Mouse (Mus musculus): ENCODE measurements at regions not wholly inside any gene's neighbourhood (a gene's known extent, or its start where the extent isn't known, plus 50 kb on each side); places are given as distances from the start of the nearest gene placed in this dataset.

DNA sequence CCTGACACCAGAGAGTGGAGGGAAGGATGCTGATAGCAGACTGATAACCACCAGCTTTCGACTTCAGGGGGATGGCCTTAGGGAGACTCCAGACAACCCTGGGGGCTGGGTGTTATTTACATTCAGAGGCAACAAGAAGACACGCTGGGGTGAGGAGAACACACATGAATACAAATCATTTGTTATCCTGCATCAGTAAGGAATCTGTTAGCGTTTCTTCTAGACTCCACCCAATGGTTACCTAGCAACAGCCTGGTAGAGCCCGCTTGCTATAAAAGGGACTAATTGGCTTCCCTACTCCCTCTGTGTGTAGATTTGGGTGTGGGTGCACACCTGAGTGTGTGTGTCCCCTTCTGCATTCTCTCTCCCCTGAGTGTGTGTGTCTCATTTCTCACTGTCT lies 140.8 kb upstream of the Gm3448 start:
- Histone ChIP-seq H3K27me3 (no peaks in the 10 kb centered on the region), H3K36me3 (no peaks in the 10 kb centered on the region), H3K4me1 (no peaks in the 10 kb centered on the region), H3K4me2 (no peak overlapping the region), H3K9ac (no peak overlapping the region), H3K4me3 (no peak overlapping the region), H3K27ac (no peak overlapping the region), H3K9me3 (no peaks in the 10 kb centered on the region)
- WGBS: 32% methylated on average over 4 of the region's 4 CpGs
- no peak for ATAC-seq (ENCODE audit: insufficient number of reproducible peaks, low FRiP score, low TSS enrichment, low read depth)

GRCm38 (mm10) chr17:15180223-15180860 lies 139.0 kb upstream of the Gm3448 start:
- 35% methylated on average over 10 of the region's 10 CpGs for WGBS
- H3K9me3 ChIP-seq: no peaks in the 10 kb centered on the region
- no peaks in the 10 kb centered on the region for H3K27me3 ChIP-seq
- H3K4me1 ChIP-seq: no peaks in the 10 kb centered on the region
- H3K4me2 ChIP-seq: no peak overlapping the region
- no peak overlapping the region for H3K4me3 ChIP-seq
- no peak overlapping the region for H3K27ac ChIP-seq
- H3K36me3 ChIP-seq: no peaks in the 10 kb centered on the region
- ATAC-seq (ENCODE audit: insufficient number of reproducible peaks, low FRiP score, low TSS enrichment, low read depth): no peak
- no peak overlapping the region for H3K9ac ChIP-seq

GRCm38 (mm10) chr17:15179411-15179951 lies 138.1 kb upstream of the Gm3448 start:
- no peak overlapping the region for H3K9ac ChIP-seq
- no peaks in the 10 kb centered on the region for H3K27me3 ChIP-seq
- no peak overlapping the region for H3K27ac ChIP-seq
- no peak overlapping the region for H3K4me3 ChIP-seq
- H3K36me3 ChIP-seq: no peaks in the 10 kb centered on the region
- H3K4me2 ChIP-seq: no peak overlapping the region
- H3K9me3 ChIP-seq: no peaks in the 10 kb centered on the region
- ATAC-seq (ENCODE audit: insufficient number of reproducible peaks, low FRiP score, low TSS enrichment, low read depth): no peak
- 56% methylated on average over 4 of the region's 4 CpGs for WGBS
- H3K4me1 ChIP-seq: no peaks in the 10 kb centered on the region

GRCm38 (mm10) chr17:15177390-15177789 lies 136.1 kb upstream of the Gm3448 start:
- 82% methylated on average over 3 of the region's 3 CpGs for WGBS
- no peaks in the 10 kb centered on the region for H3K4me1 ChIP-seq
- no peak overlapping the region for H3K4me3 ChIP-seq
- no peaks in the 10 kb centered on the region for H3K9me3 ChIP-seq
- no peak overlapping the region for H3K4me2 ChIP-seq
- no peak for ATAC-seq (ENCODE audit: insufficient number of reproducible peaks, low FRiP score, low TSS enrichment, low read depth)
- no peaks in the 10 kb centered on the region for H3K27me3 ChIP-seq
- no peaks in the 10 kb centered on the region for H3K36me3 ChIP-seq
- no peak overlapping the region for H3K27ac ChIP-seq
- H3K9ac ChIP-seq: no peak overlapping the region

DNA sequence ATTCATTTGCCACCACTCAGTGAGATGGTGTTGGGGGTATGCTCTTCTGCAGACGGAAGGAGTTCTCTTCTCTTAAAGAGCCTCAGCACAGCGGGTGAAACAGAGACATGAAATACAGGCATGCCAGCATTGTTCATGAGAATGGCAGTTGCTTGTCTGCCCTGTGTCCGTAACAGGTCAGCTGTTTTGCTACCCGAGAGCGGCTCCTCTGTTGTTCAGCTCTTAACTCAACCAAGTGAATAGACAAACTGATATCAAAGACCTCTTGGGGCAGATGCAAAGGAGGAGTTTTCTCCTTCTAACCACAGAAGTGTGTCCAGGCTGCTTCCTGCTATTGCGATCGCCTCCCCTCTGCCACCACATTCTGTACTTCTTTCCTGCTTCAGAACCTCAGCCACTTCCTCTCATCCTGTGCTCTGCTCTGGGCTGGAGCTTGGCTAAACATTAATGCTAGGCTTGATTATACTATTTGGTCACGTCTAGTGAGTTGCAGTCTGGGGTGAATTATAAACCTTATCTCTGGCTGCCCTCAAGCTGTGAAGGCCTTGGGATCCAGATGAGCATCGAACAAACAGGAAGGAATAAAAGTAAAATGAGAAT lies 133.1 kb upstream of the Gm3448 start:
- Histone ChIP-seq H3K27me3 (no peaks in the 10 kb centered on the region), H3K4me1 (no peaks in the 10 kb centered on the region), H3K36me3 (no peaks in the 10 kb centered on the region), H3K4me2 (no peak overlapping the region), H3K9ac (no peak overlapping the region), H3K4me3 (no peak overlapping the region), H3K27ac (no peak overlapping the region), H3K9me3 (no peaks in the 10 kb centered on the region)
- no peak for ATAC-seq (ENCODE audit: insufficient number of reproducible peaks, low FRiP score, low TSS enrichment, low read depth)
- WGBS: 69% methylated on average over 9 of the region's 9 CpGs

DNA sequence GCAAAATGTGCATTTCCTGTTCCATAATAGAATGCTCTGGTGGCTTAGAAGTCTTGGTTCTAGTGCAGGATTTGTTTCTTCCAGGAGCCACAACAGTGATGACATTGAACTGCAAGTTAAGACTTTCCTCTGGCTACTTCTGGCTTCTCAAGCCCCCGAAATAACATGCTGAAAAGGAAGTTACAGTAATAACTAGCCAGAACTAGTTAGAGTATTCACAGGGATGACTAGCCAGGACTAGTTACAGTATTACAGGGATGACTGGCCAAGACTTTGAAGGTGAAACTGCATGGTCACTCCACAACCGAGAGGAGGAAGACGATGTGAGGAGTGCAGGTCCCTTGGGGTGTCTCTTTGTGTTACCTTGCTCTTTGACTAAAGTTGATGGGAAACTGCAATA lies 126.6 kb upstream of the Gm3448 start:
- no peak for ATAC-seq (ENCODE audit: insufficient number of reproducible peaks, low FRiP score, low TSS enrichment, low read depth)
- no peaks in the 10 kb centered on the region for H3K4me1 ChIP-seq
- H3K9me3 ChIP-seq: no peaks in the 10 kb centered on the region
- no peak overlapping the region for H3K27ac ChIP-seq
- no peak overlapping the region for H3K4me2 ChIP-seq
- H3K9ac ChIP-seq: no peak overlapping the region
- no peaks in the 10 kb centered on the region for H3K36me3 ChIP-seq
- H3K27me3 ChIP-seq: no peaks in the 10 kb centered on the region
- 92% methylated on average over 3 of the region's 3 CpGs for WGBS
- H3K4me3 ChIP-seq: no peak overlapping the region

DNA sequence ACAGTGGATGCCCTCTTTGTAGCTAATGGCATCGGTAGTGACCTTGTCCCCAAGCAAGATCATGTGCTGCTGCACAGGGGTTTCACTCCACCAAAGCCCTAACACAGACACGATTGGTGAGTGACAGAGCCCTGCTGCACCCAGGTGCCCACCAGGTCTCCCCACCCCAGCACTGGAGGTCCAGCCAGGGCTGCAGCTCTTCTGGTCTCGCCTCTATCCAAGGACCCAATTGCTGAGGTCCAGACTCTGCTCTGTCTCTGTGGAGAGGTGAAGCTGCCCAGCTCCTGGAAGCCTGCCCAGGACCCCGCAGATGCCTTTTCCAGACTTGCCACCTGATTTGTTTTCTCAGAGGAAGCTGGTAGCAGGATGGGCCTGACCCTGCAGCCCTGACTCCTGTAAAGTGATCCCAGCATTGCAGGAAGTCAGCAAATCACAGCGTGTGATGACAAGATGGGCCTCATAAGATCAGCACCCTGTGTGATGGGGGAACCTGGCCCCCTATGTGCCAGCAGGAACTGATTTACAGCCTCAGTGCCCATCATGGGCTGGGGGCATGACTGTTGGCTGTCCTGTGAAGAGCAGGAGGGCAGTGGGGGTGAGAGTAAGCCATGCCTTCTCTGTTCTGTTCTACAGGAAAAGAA lies 116.5 kb upstream of the Gm3448 start:
- Histone ChIP-seq H3K9ac (no peak overlapping the region), H3K27me3 (no peaks in the 10 kb centered on the region), H3K4me2 (no peak overlapping the region), H3K36me3 (no peaks in the 10 kb centered on the region), H3K4me1 (0 out of 2 replicates have a peak, but pooled peaks cover 2% of the 10 kb centered on the region), H3K4me3 (no peak overlapping the region), H3K9me3 (no peaks in the 10 kb centered on the region), H3K27ac (no peak overlapping the region)
- WGBS: 62% methylated on average over 5 of the region's 5 CpGs
- ATAC-seq (ENCODE audit: insufficient number of reproducible peaks, low FRiP score, low TSS enrichment, low read depth): no peak

DNA sequence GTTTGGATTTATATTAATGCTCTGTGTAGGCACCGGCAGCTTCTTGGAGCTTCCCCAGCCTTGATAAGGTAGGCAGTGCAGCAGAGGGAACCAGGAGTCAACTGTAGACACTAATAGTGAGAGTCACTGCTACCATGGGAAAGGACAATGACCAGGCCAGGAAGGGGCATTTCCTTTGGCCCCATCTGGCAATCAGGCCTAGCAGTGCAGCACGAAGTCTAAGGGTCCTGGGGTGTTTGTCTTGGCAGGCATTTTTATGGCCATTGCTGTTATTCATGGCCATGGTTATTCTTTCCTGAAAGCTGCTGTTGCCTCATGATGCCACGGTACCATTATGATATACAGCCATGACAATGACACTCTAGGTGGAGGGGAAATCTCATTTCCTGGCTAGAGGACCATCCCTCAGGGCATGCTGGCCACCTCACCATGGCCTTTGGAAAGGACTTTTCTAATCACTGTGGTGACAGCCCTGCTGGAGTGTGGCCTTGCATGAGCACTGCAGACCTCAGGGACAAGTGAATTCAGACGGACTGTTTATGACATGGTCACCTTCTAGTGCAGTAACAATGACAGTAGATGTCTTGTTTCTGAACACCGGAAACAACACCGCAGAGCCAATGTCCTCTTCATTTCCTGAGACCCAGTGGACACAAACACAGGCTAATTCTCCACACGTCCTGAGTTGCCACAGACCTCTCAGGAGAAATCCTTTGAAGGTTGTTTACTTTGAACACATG lies 111.8 kb upstream of the Gm3448 start:
- 59% methylated on average over 7 of the region's 7 CpGs for WGBS
- H3K27me3 ChIP-seq: no peaks in the 10 kb centered on the region
- H3K36me3 ChIP-seq: no peaks in the 10 kb centered on the region
- H3K4me2 ChIP-seq: no peak overlapping the region
- 0 out of 2 replicates have a peak, but pooled peaks cover 2% of the 10 kb centered on the region for H3K4me1 ChIP-seq
- H3K9me3 ChIP-seq: no peaks in the 10 kb centered on the region
- no peak overlapping the region for H3K4me3 ChIP-seq
- H3K27ac ChIP-seq: no peak overlapping the region
- H3K9ac ChIP-seq: no peak overlapping the region
- no peak for ATAC-seq (ENCODE audit: insufficient number of reproducible peaks, low FRiP score, low TSS enrichment, low read depth)

DNA sequence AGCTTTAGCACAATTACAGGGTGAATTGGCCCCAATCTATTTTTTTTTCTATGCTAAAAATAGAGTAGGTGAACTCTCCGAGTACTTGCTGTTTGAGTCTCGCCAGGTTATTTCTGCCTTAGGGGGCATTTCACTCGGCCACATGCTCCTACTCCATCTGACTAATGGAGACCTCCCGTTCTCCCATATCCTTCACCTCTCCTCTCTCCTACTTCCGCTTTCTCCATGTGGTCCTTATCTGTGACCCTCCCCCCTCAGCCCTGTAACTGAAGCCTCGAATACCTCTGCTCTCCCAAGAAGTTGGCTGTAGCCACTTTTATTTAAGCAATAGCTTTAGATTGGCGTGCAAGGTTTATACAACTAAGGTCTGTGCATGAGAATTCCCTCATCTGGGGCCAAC lies 111.1 kb upstream of the Gm3448 start:
- no peaks in the 10 kb centered on the region for H3K9me3 ChIP-seq
- WGBS: 34% methylated on average over 7 of the region's 7 CpGs
- no peaks in the 10 kb centered on the region for H3K27me3 ChIP-seq
- no peak overlapping the region for H3K27ac ChIP-seq
- ATAC-seq (ENCODE audit: insufficient number of reproducible peaks, low FRiP score, low TSS enrichment, low read depth): no peak
- no peak overlapping the region for H3K4me2 ChIP-seq
- no peaks in the 10 kb centered on the region for H3K4me1 ChIP-seq
- H3K36me3 ChIP-seq: no peaks in the 10 kb centered on the region
- H3K4me3 ChIP-seq: no peak overlapping the region
- no peak overlapping the region for H3K9ac ChIP-seq

GRCm38 (mm10) chr17:15151695-15152094 lies 110.4 kb upstream of the Gm3448 start:
- H3K27me3 ChIP-seq: no peaks in the 10 kb centered on the region
- H3K36me3 ChIP-seq: no peaks in the 10 kb centered on the region
- H3K4me3 ChIP-seq: no peak overlapping the region
- H3K9ac ChIP-seq: no peak overlapping the region
- H3K4me1 ChIP-seq: no peaks in the 10 kb centered on the region
- no peaks in the 10 kb centered on the region for H3K9me3 ChIP-seq
- 48% methylated on average over 3 of the region's 3 CpGs for WGBS
- no peak for ATAC-seq (ENCODE audit: insufficient number of reproducible peaks, low FRiP score, low TSS enrichment, low read depth)
- no peak overlapping the region for H3K4me2 ChIP-seq
- H3K27ac ChIP-seq: no peak overlapping the region

DNA sequence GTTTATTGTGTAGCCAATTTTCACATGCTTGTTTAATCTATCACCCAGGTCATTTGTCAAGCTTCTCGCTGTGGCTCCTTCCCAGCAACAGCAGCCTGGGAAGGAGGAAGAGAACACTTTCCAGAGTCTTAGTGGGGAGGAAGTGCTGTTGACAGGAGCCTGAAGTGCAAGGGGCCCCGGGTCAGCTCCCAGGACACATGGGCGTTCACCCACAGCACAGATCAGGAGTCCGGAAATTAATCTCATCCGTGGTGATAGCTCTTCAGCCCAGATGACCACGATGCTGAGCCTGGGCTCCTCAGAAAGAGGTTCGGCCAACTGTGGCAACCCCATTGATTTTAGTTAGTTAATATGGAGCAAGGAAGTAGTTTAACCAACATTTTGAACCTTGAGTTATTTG lies 105.3 kb upstream of the Gm3448 start:
- H3K9me3 ChIP-seq: no peaks in the 10 kb centered on the region
- no peak overlapping the region for H3K9ac ChIP-seq
- H3K27ac ChIP-seq: no peak overlapping the region
- WGBS: 65% methylated on average over 7 of the region's 7 CpGs
- H3K27me3 ChIP-seq: no peaks in the 10 kb centered on the region
- no peaks in the 10 kb centered on the region for H3K36me3 ChIP-seq
- no peak overlapping the region for H3K4me3 ChIP-seq
- no peak for ATAC-seq (ENCODE audit: insufficient number of reproducible peaks, low FRiP score, low TSS enrichment, low read depth)
- H3K4me2 ChIP-seq: no peak overlapping the region
- H3K4me1 ChIP-seq: no peaks in the 10 kb centered on the region
